Mouse (Mus musculus) gastrocnemius, postnatal 36 days (tissue): ENCODE results near the gene Cenpm. TPM values are rescaled to one million over a fixed set of nuclear protein-coding genes. Genes with fewer than 3 reads are reported as not detected.

Source experiments
- DNase-seq, 2 experiments: peaks; one replicate each; pipeline ENCODE4 v3.0.0; 2022
- intact Hi-C: fragments of 180-260 bp; cut with DNase I; formaldehyde crosslinking; loops from one replicate; pipeline ENCODE4 v1.15.1; 2025
- microRNA-seq, 2 experiments: library from miRNA; unstranded; fragments of <30 nt; microRNA quantifications; one replicate each; pipeline ENCODE4 v1.2.0; 2021
- total RNA-seq, 2 experiments: library from RNA; stranded (reverse); gene quantifications; 2 replicates each; pipeline ENCODE4 v1.2.3; 2021

The Cenpm gene
- total RNA-seq, 2 experiments from 2014 or later: 0.46 to 0.79 TPM

DNA sequence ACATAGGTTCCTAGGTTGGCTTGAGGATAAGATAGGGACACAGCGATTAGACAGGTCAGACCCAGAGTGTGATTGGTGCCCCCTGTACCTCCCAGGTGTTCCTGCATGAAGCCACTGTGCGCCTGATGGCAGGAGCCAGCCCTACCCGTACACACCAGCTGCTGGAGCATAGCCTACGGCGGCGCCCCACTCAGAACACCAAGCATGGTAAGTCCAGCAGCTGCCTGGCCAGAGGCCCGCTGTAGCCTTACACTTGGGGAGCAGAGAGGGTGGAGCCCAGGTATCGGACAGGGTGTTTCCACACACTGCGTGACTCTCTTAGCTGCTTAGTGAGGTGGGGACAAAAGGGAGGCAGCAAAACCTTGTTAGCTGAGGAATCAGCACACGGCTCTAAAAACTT is 41.5 kb downstream of the Cenpm start:
- DNase-seq: no peak
- intact Hi-C loops: no loop called here

GRCm38 (mm10) chr15:82202086-82202485 is 42.5 kb downstream of the Cenpm start:
- intact Hi-C loops: no loop called here
- DNase-seq: no peak

DNA sequence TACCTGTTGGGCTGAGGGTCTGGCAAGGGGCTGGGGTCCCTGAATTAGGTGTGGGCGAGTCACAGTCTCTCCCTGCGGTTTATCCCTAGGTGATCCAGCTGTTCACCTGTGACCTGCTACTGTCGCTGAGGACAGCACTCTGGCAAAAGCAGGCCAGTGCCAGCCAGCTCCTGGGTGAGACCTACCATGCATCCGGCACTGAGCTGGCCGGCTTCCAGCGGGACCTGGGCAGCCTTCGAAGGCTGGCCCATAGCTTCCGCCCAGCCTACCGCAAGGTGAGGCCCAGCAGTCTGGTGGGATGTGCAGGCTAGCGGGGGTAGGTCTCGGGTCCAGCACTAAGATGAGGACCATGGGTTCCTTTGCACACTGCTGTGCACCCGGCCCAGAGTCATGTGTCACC is 45.0 kb downstream of the Cenpm start:
- DNase-seq: no peak
- intact Hi-C loops: no loop called here

- intact Hi-C loops: no loop called here
- DNase-seq: no peak
These were observed 46.2 kb downstream of the Cenpm start for GRCm38 (mm10) chr15:82198342-82198741.

DNA sequence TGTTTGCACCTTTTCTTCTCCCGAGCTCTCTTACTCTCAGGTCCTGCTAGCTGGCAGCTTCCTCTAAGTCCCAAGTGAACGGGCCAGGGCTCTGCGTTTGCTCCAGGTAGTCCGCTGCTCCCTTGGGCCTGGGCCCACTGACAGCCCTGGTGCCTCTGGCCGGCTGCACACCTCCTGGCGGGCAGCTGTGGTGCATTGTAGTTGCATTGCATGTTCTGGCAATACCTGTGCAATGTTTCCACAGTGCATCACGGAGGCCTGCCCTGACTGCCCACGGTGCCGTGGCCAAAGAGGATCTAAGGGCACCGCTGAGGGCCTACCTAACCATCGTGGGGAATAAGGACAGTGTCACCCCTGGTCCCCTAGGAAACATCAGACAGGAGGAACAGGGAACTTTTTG is 46.6 kb downstream of the Cenpm start:
- intact Hi-C loops: no loop called here
- DNase-seq: no peak

DNA sequence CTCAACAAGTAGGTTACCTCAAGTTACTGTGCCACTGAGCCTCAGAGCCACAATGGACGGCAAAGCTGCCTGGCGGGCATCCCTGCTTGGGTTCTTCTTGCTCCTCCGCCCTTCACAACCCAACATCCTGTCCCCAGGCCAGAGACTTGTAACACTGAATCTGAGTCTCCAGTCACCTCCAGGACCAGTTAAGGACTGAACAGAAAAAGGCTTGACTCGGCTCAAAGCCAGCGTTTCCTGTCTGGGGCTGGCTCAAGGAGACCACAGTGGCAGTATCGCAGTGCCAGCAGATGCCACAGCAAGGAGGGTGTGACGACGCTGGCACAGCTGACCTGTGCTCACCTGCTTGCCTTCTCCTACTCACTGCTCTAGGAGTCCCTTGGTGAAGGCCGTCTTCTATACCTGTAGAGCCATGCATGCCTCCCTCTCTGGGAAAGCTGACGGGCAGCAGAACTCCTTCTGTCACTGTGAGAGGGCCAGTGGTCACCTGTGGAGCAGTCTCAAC is 47.2 kb downstream of the Cenpm start:
- DNase-seq: no peak
- intact Hi-C loops: no loop called here

- intact Hi-C loops: no loop called here
- no peak for DNase-seq
These were observed 48.2 kb downstream of the Cenpm start for GRCm38 (mm10) chr15:82196300-82196699.

GRCm38 (mm10) chr15:82192617-82193016 is 51.9 kb downstream of the Cenpm start:
- intact Hi-C loops: no loop called here
- DNase-seq: no peak

DNA sequence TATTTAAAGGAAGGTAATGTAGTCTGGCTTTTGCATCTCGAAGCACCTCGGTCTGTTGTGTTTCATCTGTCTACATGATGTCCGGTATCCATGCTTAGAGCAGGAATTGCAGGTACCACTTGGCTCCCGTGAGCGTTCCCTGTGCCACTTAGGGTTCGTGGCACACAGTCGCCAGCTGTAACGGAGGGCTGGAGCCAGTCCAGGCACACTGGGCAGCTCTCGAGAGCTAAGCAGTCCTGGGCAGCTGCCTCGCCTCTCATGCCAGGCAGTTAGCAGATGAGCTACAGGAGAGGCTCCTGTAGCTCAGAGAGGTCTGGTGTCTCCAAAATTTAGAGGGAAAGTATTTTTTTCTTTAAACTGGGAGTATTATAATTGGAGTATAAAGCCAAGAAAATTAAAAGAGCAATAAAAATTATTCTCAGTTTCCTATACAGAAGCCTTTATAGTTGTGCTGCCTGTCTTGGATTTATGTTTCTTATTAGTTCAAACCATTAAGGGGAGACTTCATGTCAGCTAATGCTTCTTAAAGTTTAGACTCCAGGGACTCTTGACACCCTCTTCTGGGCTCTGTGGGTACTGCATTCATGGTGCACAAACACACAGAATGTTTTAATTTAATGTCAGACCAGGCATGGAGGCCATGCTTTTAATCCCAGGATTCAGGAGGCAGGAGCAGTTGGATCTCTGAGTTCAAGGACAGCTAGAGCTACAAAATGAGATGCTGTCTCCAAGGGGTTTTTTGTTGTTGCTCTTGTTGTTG is 55.9 kb downstream of the Cenpm start:
- DNase-seq: peak; percentile 36 to 62
- intact Hi-C loops: no loop called here

DNA sequence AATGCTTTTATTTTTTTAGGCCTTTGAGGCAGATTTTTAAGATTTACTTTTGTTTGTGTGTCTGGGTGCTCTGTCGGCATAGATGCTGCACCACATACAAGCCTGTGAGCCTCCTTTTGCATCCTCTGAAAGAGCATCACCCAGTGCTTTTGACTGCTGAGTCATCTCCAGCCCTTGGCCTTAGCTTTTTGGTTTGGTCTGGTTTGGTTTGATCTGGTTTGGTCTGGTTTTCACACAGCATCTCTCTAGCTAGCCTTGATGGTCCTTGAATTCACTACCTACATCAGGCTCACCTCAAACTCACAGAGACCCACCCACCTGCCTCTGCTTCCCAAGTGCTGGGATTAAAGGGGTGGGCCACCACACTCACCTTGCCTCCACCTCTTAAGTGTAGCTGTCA is 56.6 kb downstream of the Cenpm start:
- no peak for DNase-seq
- intact Hi-C loops: no loop called here

DNA sequence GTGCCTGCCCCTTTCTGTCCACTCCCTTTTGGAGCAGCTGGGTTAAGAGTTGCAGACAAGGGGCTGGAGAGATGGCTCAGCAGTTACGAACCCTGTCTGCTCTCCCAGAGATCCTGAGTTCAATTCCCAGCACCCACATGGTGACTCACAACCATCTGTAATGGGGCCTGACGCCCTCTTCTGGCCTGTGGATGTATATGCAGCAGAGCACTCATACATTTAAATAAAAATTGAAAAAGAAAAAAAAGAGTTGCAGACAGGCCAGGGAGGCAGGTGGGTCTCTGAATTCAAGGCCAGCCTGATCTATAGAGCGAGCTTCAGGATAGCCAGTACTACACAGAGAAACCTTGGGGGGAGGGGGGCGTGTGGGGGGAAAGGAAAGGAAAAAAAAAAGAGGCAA is 57.1 kb downstream of the Cenpm start:
- intact Hi-C loops: no loop called here

GRCm38 (mm10) chr15:82186931-82187330 is 57.6 kb downstream of the Cenpm start:
- intact Hi-C loops: no loop called here
- no peak for DNase-seq

More for the DNA sequence above, 57.1 kb downstream of the Cenpm start:
- DNase-seq: no peak

DNA sequence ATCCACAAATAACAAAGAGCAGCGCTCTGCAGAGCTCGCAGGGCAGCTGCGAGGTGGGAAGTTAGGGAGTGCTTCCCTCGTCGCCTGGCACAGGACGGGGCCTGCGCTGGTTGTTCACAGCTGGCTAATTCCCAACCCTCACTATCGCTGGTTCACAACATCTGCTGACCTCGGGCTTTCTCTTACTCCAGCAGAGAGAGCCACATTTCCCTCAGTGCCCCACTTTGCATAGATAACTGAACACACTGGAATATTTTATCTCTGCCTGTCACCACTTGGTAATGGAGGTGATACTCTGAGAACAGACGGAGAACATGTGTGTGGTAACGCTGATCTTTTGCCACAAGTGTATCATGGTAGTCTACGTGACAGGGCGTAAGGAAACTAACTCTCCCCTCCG is 58.4 kb downstream of the Cenpm start:
- no peak for DNase-seq
- intact Hi-C loops: no loop called here

- intact Hi-C loops: no loop called here
These were observed 59.3 kb downstream of the Cenpm start for GRCm38 (mm10) chr15:82185062-82185783.

GRCm38 (mm10) chr15:82184656-82185055 is 59.9 kb downstream of the Cenpm start:
- intact Hi-C loops: no loop called here

More at GRCm38 (mm10) chr15:82185062-82185783, 59.3 kb downstream of the Cenpm start:
- DNase-seq: no peak

DNA sequence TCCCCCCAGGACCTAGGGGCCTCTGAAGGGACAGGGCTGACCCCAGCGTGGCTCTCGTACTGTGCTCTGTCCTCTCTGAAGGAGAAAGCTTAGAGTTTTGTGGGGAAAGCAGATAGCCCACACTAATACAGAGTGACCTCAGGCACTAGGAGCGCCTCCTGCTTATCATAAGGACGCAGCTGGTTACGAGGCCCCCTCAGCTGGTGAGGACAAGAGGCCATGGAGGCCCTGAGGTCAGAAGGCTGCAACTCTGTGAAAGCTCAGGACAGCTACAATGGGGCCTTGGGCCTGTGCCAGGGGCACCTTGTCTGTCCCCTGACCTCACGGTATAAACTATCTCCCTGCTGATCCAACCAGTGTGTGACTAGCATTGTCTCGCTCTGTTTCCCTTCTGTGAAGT is 60.4 kb downstream of the Cenpm start:
- intact Hi-C loops: no loop called here
- no peak for DNase-seq

More at GRCm38 (mm10) chr15:82184656-82185055, 59.9 kb downstream of the Cenpm start:
- DNase-seq: no peak

Small RNA genes within 50 kb of the gene (microRNA-seq; reads per million reads assigned to microRNA genes)
- 3.7 to 10.4 reads per million in 2 experiments for gene Mir33

Other genes starting within 250 kb of the Cenpm start
- 10 to 100 TPM; 16.7 to 17.7 TPM for gene Desi1, start 210.9 kb downstream of the Cenpm start, total RNA-seq
- 10 to 100 TPM; 36.0 to 47.5 TPM for gene Snu13, start 197.2 kb downstream of the Cenpm start, total RNA-seq
- gene 4930407I10Rik, start 185.6 kb downstream of the Cenpm start, total RNA-seq: not detected
- under 1 TPM; 0.08 to 0.15 TPM for gene Mei1, start 174.8 kb downstream of the Cenpm start, total RNA-seq
- gene Ccdc134, start 116.8 kb downstream of the Cenpm start, total RNA-seq: 10 to 100 TPM; 10.2 to 17.0 TPM
- 1 to 10 TPM; 9.2 to 9.8 TPM for gene Srebf2, start 97.6 kb downstream of the Cenpm start, total RNA-seq
- gene Shisa8, start 31.9 kb downstream of the Cenpm start, total RNA-seq: not detected
- not detected for gene Tnfrsf13c, start 20.4 kb downstream of the Cenpm start, total RNA-seq
- gene 1500009C09Rik, start 7.6 kb upstream of the Cenpm start, total RNA-seq: not detected
- gene Sept3, start 30.1 kb upstream of the Cenpm start, total RNA-seq: under 1 TPM; 0.31 to 0.91 TPM
- not detected for gene Wbp2nl, start 54.2 kb upstream of the Cenpm start, total RNA-seq
- gene Naga, start 94.2 kb upstream of the Cenpm start, total RNA-seq: 10 to 100 TPM; 10.3 to 13.2 TPM
- under 1 TPM; 0.37 to 0.51 TPM for gene Pheta2, start 94.2 kb upstream of the Cenpm start, total RNA-seq
- gene Smdt1, start 94.2 kb upstream of the Cenpm start, total RNA-seq: 100 to 1,000 TPM; 116 to 123 TPM
- gene Ndufa6, start 109.6 kb upstream of the Cenpm start, total RNA-seq: 100 to 1,000 TPM; 440 to 476 TPM
- gene Cyp2d22, start 135.5 kb upstream of the Cenpm start, total RNA-seq: 10 to 100 TPM; 12.3 to 16.7 TPM
- gene Cyp2d11, start 149.3 kb upstream of the Cenpm start, total RNA-seq: not detected
- not detected for gene Cyp2d10, start 162.4 kb upstream of the Cenpm start, total RNA-seq
- gene Cyp2d9, start 188.7 kb upstream of the Cenpm start, total RNA-seq: not detected